In genomic region chr1:82554443-82554850, GRCm38 (mm10) we compare ENCODE assay signal across 9 mouse cellular contexts. TPM values are rescaled to one million over a fixed set of nuclear protein-coding genes. Genes with fewer than 3 reads are reported as not detected.
DNase-seq lines count a peak whose midpoint lies in the region; ATAC-seq and TF ChIP-seq lines count a peak whose summit lies in the region.
"Had no signal": no experiment of that assay in that cellular context is flagged by ENCODE, and none has a peak within 500 bp of the region (broad histone marks: within the 10 kb centered on the region; RNA-seq: fewer than 3 reads in every experiment).

No protein-coding gene starts in this region.

- H3K36me3 ChIP-seq in kidney, postnatal 0 days (ENCODE audit: insufficient read depth, low read length) = no peaks in the 10 kb centered on the region
- H3K36me3 ChIP-seq in midbrain, embryonic 13.5 days = no peaks in the 10 kb centered on the region
- no peaks in the 10 kb centered on the region for H3K36me3 ChIP-seq in thymus, adult 2 months (ENCODE audit: control insufficient read depth, insufficient read depth, low read length)

- H3K9ac ChIP-seq in kidney, postnatal 0 days (ENCODE audit: low read depth, low read length) = no peak overlapping the region
- no peak overlapping the region for H3K9ac ChIP-seq in midbrain, embryonic 13.5 days (replicated peaks)

- no peak overlapping the region for H3K4me3 ChIP-seq in lung, adult 2 months (replicated peaks; ENCODE audit: extremely low read depth, low read depth, low read length)
- no peak overlapping the region for H3K4me3 ChIP-seq in kidney, postnatal 0 days (replicated peaks; ENCODE audit: low read depth, low read length)
- no peak overlapping the region for H3K4me3 ChIP-seq in midbrain, embryonic 13.5 days (replicated peaks)
- no peak overlapping the region for H3K4me3 ChIP-seq in thymus, adult 2 months (ENCODE audit: control insufficient read depth, insufficient read depth, low read length)
- H3K4me3 ChIP-seq: erythroblast, embryonic 14.5 days had no signal

- no peak for TF ChIP-seq POLR2A in lung, adult 2 months (IDR thresholded peaks at IDR 0.05; ENCODE audit: borderline replicate concordance, extremely low read depth, low read depth, low read length)
- no peak for TF ChIP-seq POLR2A in thymus, adult 2 months (IDR thresholded peaks at IDR 0.05; ENCODE audit: control insufficient read depth, extremely low read depth, insufficient read depth, low read length, poor library complexity)

- peak; percentile 69 for ATAC-seq in granulocyte monocyte progenitor cell, adult 5-6 weeks (replicated peaks; ENCODE audit: poor library complexity, severe bottlenecking)
- ATAC-seq in kidney, postnatal 0 days (replicated peaks; ENCODE audit: low FRiP score, low read depth) = peak; percentile 89
- peak; percentile 85 for ATAC-seq in midbrain, embryonic 13.5 days

- peak; percentile 72 for TF ChIP-seq CTCF in lung, adult 2 months (IDR thresholded peaks at IDR 0.05; ENCODE audit: insufficient read depth, low read length)
- peak; percentile 76 for TF ChIP-seq CTCF in kidney, postnatal 0 days (IDR thresholded peaks at IDR 0.05; ENCODE audit: low read depth)
- TF ChIP-seq CTCF in thymus, adult 2 months (IDR thresholded peaks at IDR 0.05; ENCODE audit: borderline replicate concordance, control insufficient read depth, extremely low read depth, insufficient read depth, low read length, poor library complexity) = no peak

- H3K9me3 ChIP-seq in kidney, postnatal 0 days (replicated peaks; ENCODE audit: low read length) = no peaks in the 10 kb centered on the region
- H3K9me3 ChIP-seq in midbrain, embryonic 13.5 days = no peaks in the 10 kb centered on the region

- DNase-seq in lung, adult 2 months = no peak
- DNase-seq in lung, adult 18-20 months = no peak
- peak; percentile 45 for DNase-seq in brain, adult 2 months (ENCODE audit: low read depth, low spot score)
- DNase-seq in kidney, postnatal 0 days (ENCODE audit: low spot score) = peak; percentile 81
- no peak for DNase-seq in right cerebral cortex, adult 18-20 months
- no peak for DNase-seq in thymus, adult 2 months

- WGBS in lung, adult 2 months = 19% methylated on average over 6 of the region's 6 CpGs
- WGBS in kidney, postnatal 0 days = 31% methylated on average over 6 of the region's 6 CpGs
- WGBS in midbrain, embryonic 13.5 days = 49% methylated on average over 6 of the region's 6 CpGs
- 47% methylated on average over 6 of the region's 6 CpGs for WGBS in thymus, adult 2 months

- H3K4me1 ChIP-seq in lung, adult 2 months (ENCODE audit: control insufficient read depth, insufficient read depth, low read length) = no peaks in the 10 kb centered on the region
- H3K4me1 ChIP-seq in kidney, postnatal 0 days (replicated peaks; ENCODE audit: insufficient read depth, low read length) = no peaks in the 10 kb centered on the region
- H3K4me1 ChIP-seq in midbrain, embryonic 13.5 days (replicated peaks) = no peaks in the 10 kb centered on the region
- H3K4me1 ChIP-seq in thymus, adult 2 months (replicated peaks; ENCODE audit: control insufficient read depth, insufficient read depth, low read length) = no peaks in the 10 kb centered on the region

- H3K4me2 ChIP-seq in kidney, postnatal 0 days (ENCODE audit: low read length) = no peak overlapping the region; the same call in 1 of the 2 replicates
- H3K4me2 ChIP-seq in midbrain, embryonic 13.5 days (replicated peaks) = no peak overlapping the region

- H3K27me3 ChIP-seq in kidney, postnatal 0 days (ENCODE audit: insufficient read depth, low read length) = no peaks in the 10 kb centered on the region
- no peaks in the 10 kb centered on the region for H3K27me3 ChIP-seq in midbrain, embryonic 13.5 days
- H3K27me3 ChIP-seq in thymus, adult 2 months (ENCODE audit: control insufficient read depth, insufficient read depth, low read length) = no peaks in the 10 kb centered on the region

- H3K27ac ChIP-seq in kidney, postnatal 0 days = 0 out of 2 replicates have a peak overlapping the region, but pooled peaks have one; percentile 14
- no peak overlapping the region for H3K27ac ChIP-seq in midbrain, embryonic 13.5 days
- no peak overlapping the region for H3K27ac ChIP-seq in thymus, adult 2 months (ENCODE audit: control insufficient read depth, insufficient read depth, low read length)

RNA-seq across cellular contexts. Expression of gene Col4a4, which starts 32.2 kb away (rescaled TPM):
- polyA plus RNA-seq in lung, adult 2 months (2012; rRNA removed) = 19.2 and 26.5 TPM in 2 replicates
- not detected in 2 replicates for total RNA-seq in granulocyte monocyte progenitor cell, adult 5-6 weeks (2014; fragmentation: Nextera tagmentation)
- not detected in 2 replicates for total RNA-seq in granulocyte monocyte progenitor cell, adult 5-6 weeks (2017)
- polyA plus RNA-seq in kidney, postnatal 0 days (2015; fragmentation: Nextera tagmentation; extraction: Ambion mirVana) = 20.3 and 20.8 TPM in 2 replicates
- polyA plus RNA-seq in midbrain, embryonic 13.5 days (2015; fragmentation: Nextera tagmentation; extraction: Ambion mirVana) = 0.05 and 0.09 TPM in 2 replicates
- 0.08 and 0.23 TPM in 2 replicates for polyA plus RNA-seq in thymus, adult 2 months (2012; rRNA removed)
- polyA plus RNA-seq: erythroblast, embryonic 14.5 days had no signal

RNA-seq across cellular contexts. Expression of gene Col4a3, which starts 32.3 kb away (rescaled TPM):
- 43.6 and 64.6 TPM in 2 replicates for polyA plus RNA-seq in lung, adult 2 months (2012; rRNA removed)
- total RNA-seq in granulocyte monocyte progenitor cell, adult 5-6 weeks (2014; fragmentation: Nextera tagmentation) = not detected in 2 replicates
- total RNA-seq in granulocyte monocyte progenitor cell, adult 5-6 weeks (2017) = not detected in 2 replicates
- polyA plus RNA-seq in kidney, postnatal 0 days (2015; fragmentation: Nextera tagmentation; extraction: Ambion mirVana) = 21.9 and 22.3 TPM in 2 replicates
- polyA plus RNA-seq in midbrain, embryonic 13.5 days (2015; fragmentation: Nextera tagmentation; extraction: Ambion mirVana) = 0.09 and 0.14 TPM in 2 replicates
- polyA plus RNA-seq in thymus, adult 2 months (2012; rRNA removed) = 0.08 and 0.16 TPM in 2 replicates

Comparison
In these comparisons a context has a peak if more than half of its experiments do, and no peak if none do; other contexts are left out.
1. DNase-seq: peak in brain, adult 2 months (single experiment) and kidney, postnatal 0 days (single experiment); none in lung, adult 2 months (single experiment), lung, adult 18-20 months (0 of 2), right cerebral cortex, adult 18-20 months (single experiment) and thymus, adult 2 months (single experiment).
2. RNA of gene Col4a4, which starts 32.2 kb away (polyA plus RNA-seq): 19.2 to 26.5 TPM in lung, adult 2 months and 20.3 to 20.8 TPM in kidney, postnatal 0 days; 0.08 to 0.23 TPM in thymus, adult 2 months and 0.05 to 0.09 TPM in midbrain, embryonic 13.5 days; every median in the first group is over 10 times any median in the second.
3. RNA of gene Col4a3, which starts 32.3 kb away (polyA plus RNA-seq): 43.6 to 64.6 TPM in lung, adult 2 months and 21.9 to 22.3 TPM in kidney, postnatal 0 days; 0.08 to 0.16 TPM in thymus, adult 2 months and 0.09 to 0.14 TPM in midbrain, embryonic 13.5 days; every median in the first group is over 10 times any median in the second.
4. Peak in every context shown above with its lines, with median percentiles within 50 percentile points of each other: ATAC-seq.